Mouse (Mus musculus) C2C12 (cell line): Measurements from ENCODE around the gene Fbln2.

Source experiments
- CEBPB ChIP-seq: IDR thresholded peaks from one replicate; pipeline ENCODE4 v1.6.1; 2011; ENCODE audit warnings: low read depth, mild to moderate bottlenecking, control low read depth, moderate library complexity
- CTCF ChIP-seq: IDR thresholded peaks from one replicate; pipeline ENCODE4 v1.5.1; 2011; ENCODE audit not compliant: control insufficient read depth, insufficient read depth, insufficient read length
- MAX ChIP-seq: IDR thresholded peaks from one replicate; pipeline ENCODE4 v1.6.1; 2011; ENCODE audit warnings: mild to moderate bottlenecking, control low read depth

DNA sequence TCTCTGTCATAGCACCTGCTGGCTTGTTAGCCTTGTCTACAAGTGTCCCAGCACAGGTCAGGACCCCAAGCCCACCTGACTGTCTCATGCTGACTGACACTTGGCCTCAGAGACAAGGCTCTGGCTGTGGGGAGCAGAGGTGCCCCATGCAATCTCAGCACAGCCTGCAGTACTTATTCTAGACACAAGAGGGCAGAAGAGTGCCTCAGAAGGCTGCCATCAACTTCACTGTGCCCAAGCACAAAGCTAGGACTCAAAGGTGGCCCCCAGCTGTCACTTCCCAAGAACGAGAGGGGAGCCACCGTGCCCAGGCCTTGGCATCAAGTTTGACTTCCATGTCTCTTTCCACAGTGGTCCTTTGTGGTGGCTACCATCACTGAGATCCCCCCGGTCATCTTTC lies 47.0 kb upstream of the Fbln2 start:
- TF ChIP-seq MAX = no peak
- TF ChIP-seq CTCF = peak; percentile 66
- TF ChIP-seq CEBPB = no peak
